Mouse (Mus musculus): Measurements from ENCODE around the gene C1qtnf2.

The C1qtnf2 gene

GRCm38 (mm10) chr11:43481672-43482522 lies 7.8 kb downstream of the C1qtnf2 start:
- no peak for DNase-seq (ENCODE audit: extremely low read depth, insufficient read length, low spot score)

GRCm38 (mm10) chr11:43483122-43483792 lies 9.2 kb downstream of the C1qtnf2 start:
- DNase-seq (ENCODE audit: extremely low read depth, insufficient read length, low spot score) = no peak

GRCm38 (mm10) chr11:43484057-43484456 lies 10.0 kb downstream of the C1qtnf2 start:
- no peak for DNase-seq (ENCODE audit: extremely low read depth, insufficient read length, low spot score)

- no peak for DNase-seq (ENCODE audit: extremely low read depth, insufficient read length, low spot score)
These were observed 10.6 kb downstream of the C1qtnf2 start for GRCm38 (mm10) chr11:43484652-43485051.

GRCm38 (mm10) chr11:43485855-43486254 lies 11.8 kb downstream of the C1qtnf2 start:
- no peak for DNase-seq (ENCODE audit: extremely low read depth, insufficient read length, low spot score)

- DNase-seq (ENCODE audit: extremely low read depth, insufficient read length, low spot score) = no peak
These were observed 18.6 kb downstream of the C1qtnf2 start for GRCm38 (mm10) chr11:43492663-43493062.

- peak; percentile 36 for DNase-seq (ENCODE audit: extremely low read depth, insufficient read length, low spot score)
These were observed 19.8 kb downstream of the C1qtnf2 start for GRCm38 (mm10) chr11:43493815-43494409.

- DNase-seq (ENCODE audit: extremely low read depth, insufficient read length, low spot score) = no peak
These were observed 21.0 kb downstream of the C1qtnf2 start for GRCm38 (mm10) chr11:43495037-43495436.

GRCm38 (mm10) chr11:43495532-43495931 lies 21.5 kb downstream of the C1qtnf2 start:
- DNase-seq (ENCODE audit: extremely low read depth, insufficient read length, low spot score) = peak; percentile 57

GRCm38 (mm10) chr11:43501256-43501655 lies 27.2 kb downstream of the C1qtnf2 start:
- no peak for DNase-seq (ENCODE audit: extremely low read depth, insufficient read length, low spot score)

GRCm38 (mm10) chr11:43505188-43505587 lies 31.1 kb downstream of the C1qtnf2 start:
- DNase-seq (ENCODE audit: extremely low read depth, insufficient read length, low spot score) = no peak

GRCm38 (mm10) chr11:43507976-43508375 lies 33.9 kb downstream of the C1qtnf2 start:
- no peak for DNase-seq (ENCODE audit: extremely low read depth, insufficient read length, low spot score)

- no peak for DNase-seq (ENCODE audit: extremely low read depth, insufficient read length, low spot score)
These were observed 35.8 kb downstream of the C1qtnf2 start for GRCm38 (mm10) chr11:43509878-43510277.

- DNase-seq (ENCODE audit: extremely low read depth, insufficient read length, low spot score) = no peak
These were observed 38.6 kb downstream of the C1qtnf2 start for GRCm38 (mm10) chr11:43512661-43513190.

- no peak for DNase-seq (ENCODE audit: extremely low read depth, insufficient read length, low spot score)
These were observed 42.4 kb downstream of the C1qtnf2 start for GRCm38 (mm10) chr11:43516344-43517021.

GRCm38 (mm10) chr11:43517641-43518040 lies 43.6 kb downstream of the C1qtnf2 start:
- no peak for DNase-seq (ENCODE audit: extremely low read depth, insufficient read length, low spot score)

GRCm38 (mm10) chr11:43518086-43518485 lies 44.0 kb downstream of the C1qtnf2 start:
- no peak for DNase-seq (ENCODE audit: extremely low read depth, insufficient read length, low spot score)

- no peak for DNase-seq (ENCODE audit: extremely low read depth, insufficient read length, low spot score)
These were observed 44.7 kb downstream of the C1qtnf2 start for GRCm38 (mm10) chr11:43518821-43519220.

- no peak for DNase-seq (ENCODE audit: extremely low read depth, insufficient read length, low spot score)
These were observed 46.4 kb downstream of the C1qtnf2 start for GRCm38 (mm10) chr11:43520521-43520920.

- DNase-seq (ENCODE audit: extremely low read depth, insufficient read length, low spot score) = no peak
These were observed 54.1 kb downstream of the C1qtnf2 start for GRCm38 (mm10) chr11:43528078-43528682.

Measured in 3134 (cell line).